Mouse (Mus musculus) neural tube, embryonic 14.5 days (tissue): ENCODE measurements at regions not wholly inside any gene's neighbourhood (a gene's known extent, or its start where the extent isn't known, plus 50 kb on each side); places are given as distances from the start of the nearest gene placed in this dataset.

Experiments used
- ATAC-seq: fragments of 200-750 bp; cut with Nextera tagmentation; 2 replicates; pipeline ENCODE4 v1.8.0; 2017; ENCODE audit warnings: low read depth, mild to moderate bottlenecking, moderate TSS enrichment, moderate library complexity
- H3K27ac ChIP-seq: fragments of 300-500 bp; sonication (generic); 2 replicates; pipeline ENCODE4 v1.5.1; 2014; ENCODE audit warnings: low read depth, mild to moderate bottlenecking, control low read depth, low read length, moderate library complexity, mixed read lengths
- H3K27me3 ChIP-seq: fragments of 300-500 bp; sonication (generic); 2 replicates; pipeline ENCODE4 v1.6.1; 2014; ENCODE audit warnings: low read length; ENCODE audit not compliant: control insufficient read depth, insufficient read depth
- H3K36me3 ChIP-seq: fragments of 300-500 bp; sonication (generic); 2 replicates; pipeline ENCODE4 v1.6.1; 2014; ENCODE audit warnings: low read length, mixed read lengths; ENCODE audit not compliant: control insufficient read depth, insufficient read depth
- H3K4me1 ChIP-seq: fragments of 300-500 bp; sonication (generic); 2 replicates; pipeline ENCODE4 v1.6.1; 2014; ENCODE audit warnings: low read length; ENCODE audit not compliant: control insufficient read depth, insufficient read depth
- H3K4me2 ChIP-seq: fragments of 300-500 bp; sonication (generic); 2 replicates; pipeline ENCODE4 v1.6.1; 2014; ENCODE audit warnings: mild to moderate bottlenecking, low read depth, low read length, control low read depth
- H3K4me3 ChIP-seq: fragments of 300-500 bp; sonication (generic); 2 replicates; pipeline ENCODE4 v1.5.1; 2014; ENCODE audit warnings: low read depth, low read length, control low read depth, mixed read lengths
- H3K9ac ChIP-seq: fragments of 300-500 bp; sonication (generic); replicated peaks from 2 replicates; pipeline ENCODE4 v1.6.1; 2014; ENCODE audit warnings: low read depth, mild to moderate bottlenecking, control low read depth, low read length, mixed read lengths
- H3K9me3 ChIP-seq: fragments of 300-500 bp; sonication (generic); 2 replicates; pipeline ENCODE4 v1.6.1; 2016; ENCODE audit warnings: low read length; ENCODE audit not compliant: control insufficient read depth
- WGBS: fragments of 180-500 bp; shearing (Covaris S2); extraction: QIAGEN DNeasy Blood & Tissue Kit; methylation state at CpG from one replicate; pipeline ENCODE4 v1.1.7; 2014; 5-methylcytosine and 5-hydroxymethylcytosine counted together

GRCm38 (mm10) chr10:37357304-37358060 is 218.8 kb upstream of the Marcks start:
- Histone ChIP-seq H3K4me1 (no peaks in the 10 kb centered on the region), H3K9me3 (no peaks in the 10 kb centered on the region), H3K36me3 (no peaks in the 10 kb centered on the region), H3K4me3 (no peak overlapping the region), H3K27ac (no peak overlapping the region), H3K27me3 (no peaks in the 10 kb centered on the region), H3K9ac (no peak overlapping the region), H3K4me2 (no peak overlapping the region)
- peak; percentile 72; the same call in 1 of the 2 replicates for ATAC-seq
- WGBS = 71% methylated on average over 6 of the region's 6 CpGs

- H3K9me3 ChIP-seq = no peaks in the 10 kb centered on the region
- H3K27ac ChIP-seq = no peak overlapping the region
- H3K27me3 ChIP-seq = no peaks in the 10 kb centered on the region
- H3K9ac ChIP-seq = no peak overlapping the region
- H3K4me2 ChIP-seq = no peak overlapping the region
- no peaks in the 10 kb centered on the region for H3K4me1 ChIP-seq
- H3K4me3 ChIP-seq = no peak overlapping the region
- no peak for ATAC-seq
- 93% methylated on average over 1 of the region's 1 CpGs for WGBS
- H3K36me3 ChIP-seq = no peaks in the 10 kb centered on the region
Measured at GRCm38 (mm10) chr10:37349261-37349660, 210.5 kb upstream of the Marcks start.

GRCm38 (mm10) chr10:37348416-37348815 is 209.7 kb upstream of the Marcks start:
- Histone ChIP-seq H3K27ac (no peak overlapping the region), H3K4me2 (no peak overlapping the region), H3K4me1 (no peaks in the 10 kb centered on the region), H3K4me3 (no peak overlapping the region), H3K9me3 (no peaks in the 10 kb centered on the region), H3K9ac (no peak overlapping the region), H3K27me3 (no peaks in the 10 kb centered on the region), H3K36me3 (no peaks in the 10 kb centered on the region)
- ATAC-seq = no peak
- WGBS = 50% methylated on average over 3 of the region's 3 CpGs

- H3K27me3 ChIP-seq = no peaks in the 10 kb centered on the region
- H3K27ac ChIP-seq = no peak overlapping the region
- H3K4me3 ChIP-seq = no peak overlapping the region
- H3K36me3 ChIP-seq = no peaks in the 10 kb centered on the region
- no peaks in the 10 kb centered on the region for H3K9me3 ChIP-seq
- WGBS = 87% methylated on average over 3 of the region's 3 CpGs
- no peak overlapping the region for H3K4me2 ChIP-seq
- H3K4me1 ChIP-seq = no peaks in the 10 kb centered on the region
- no peak overlapping the region for H3K9ac ChIP-seq
- ATAC-seq = no peak
Measured at GRCm38 (mm10) chr10:37347661-37348060, 208.9 kb upstream of the Marcks start.

GRCm38 (mm10) chr10:37342675-37343074 is 204.0 kb upstream of the Marcks start:
- Histone ChIP-seq H3K27ac (no peak overlapping the region), H3K27me3 (no peaks in the 10 kb centered on the region), H3K4me2 (no peak overlapping the region), H3K4me3 (no peak overlapping the region), H3K4me1 (no peaks in the 10 kb centered on the region), H3K9me3 (no peaks in the 10 kb centered on the region), H3K36me3 (no peaks in the 10 kb centered on the region), H3K9ac (no peak overlapping the region)
- no peak for ATAC-seq

GRCm38 (mm10) chr10:37339658-37340057 is 200.9 kb upstream of the Marcks start:
- Histone ChIP-seq H3K9me3 (no peaks in the 10 kb centered on the region), H3K27ac (no peak overlapping the region), H3K4me1 (no peaks in the 10 kb centered on the region), H3K9ac (no peak overlapping the region), H3K4me2 (no peak overlapping the region), H3K4me3 (no peak overlapping the region), H3K36me3 (no peaks in the 10 kb centered on the region), H3K27me3 (no peaks in the 10 kb centered on the region)
- ATAC-seq = no peak
- WGBS = 96% methylated on average over 3 of the region's 3 CpGs

GRCm38 (mm10) chr10:37338073-37338912 is 199.6 kb upstream of the Marcks start:
- WGBS = 58% methylated on average over 4 of the region's 4 CpGs
- Histone ChIP-seq H3K9me3 (no peaks in the 10 kb centered on the region), H3K4me1 (no peaks in the 10 kb centered on the region), H3K27ac (no peak overlapping the region), H3K9ac (no peak overlapping the region), H3K4me3 (no peak overlapping the region), H3K27me3 (no peaks in the 10 kb centered on the region), H3K4me2 (no peak overlapping the region), H3K36me3 (no peaks in the 10 kb centered on the region)
- ATAC-seq = no peak

GRCm38 (mm10) chr10:37337172-37337620 is 198.5 kb upstream of the Marcks start:
- Histone ChIP-seq H3K4me3 (no peak overlapping the region), H3K36me3 (no peaks in the 10 kb centered on the region), H3K27me3 (no peaks in the 10 kb centered on the region), H3K27ac (no peak overlapping the region), H3K4me2 (no peak overlapping the region), H3K9me3 (no peaks in the 10 kb centered on the region), H3K4me1 (no peaks in the 10 kb centered on the region), H3K9ac (no peak overlapping the region)
- WGBS = 66% methylated on average over 3 of the region's 3 CpGs
- no peak for ATAC-seq

GRCm38 (mm10) chr10:37335148-37335547 is 196.4 kb upstream of the Marcks start:
- Histone ChIP-seq H3K9ac (no peak overlapping the region), H3K9me3 (no peaks in the 10 kb centered on the region), H3K4me1 (no peaks in the 10 kb centered on the region), H3K4me2 (no peak overlapping the region), H3K36me3 (no peaks in the 10 kb centered on the region), H3K27me3 (no peaks in the 10 kb centered on the region), H3K27ac (no peak overlapping the region), H3K4me3 (no peak overlapping the region)
- 81% methylated on average over 3 of the region's 3 CpGs for WGBS
- no peak for ATAC-seq
